Mouse (Mus musculus) liver, embryonic 14.5 days (tissue): ENCODE measurements around the gene Rab3gap1. TPM values are rescaled to one million over a fixed set of nuclear protein-coding genes. Genes with fewer than 3 reads are reported as not detected.

Experiments
- ATAC-seq: fragments of 200-750 bp; cut with Nextera tagmentation; 2 replicates; pipeline ENCODE4 v1.8.0; 2017; ENCODE audit warnings: moderate number of reproducible peaks, mild to moderate bottlenecking, moderate library complexity; ENCODE audit not compliant: insufficient read depth
- DNase-seq, 3 experiments: peaks; one replicate each; pipeline ENCODE4 v3.0.0-alpha.2; 2012 to 2013; ENCODE audit warnings: low read depth in 3 of 3, low spot score in 3 of 3
- H3K27ac ChIP-seq: fragments of 300-500 bp; sonication (generic); 2 replicates; pipeline ENCODE4 v1.5.1; 2014; ENCODE audit warnings: moderate library complexity, mild to moderate bottlenecking, control low read depth, inconsistent platforms
- H3K27me3 ChIP-seq: fragments of 300-500 bp; sonication (generic); 2 replicates; pipeline ENCODE4 v1.6.1; 2014; ENCODE audit warnings: mild to moderate bottlenecking, low read length, moderate library complexity; ENCODE audit not compliant: control insufficient read depth, insufficient read depth
- H3K36me3 ChIP-seq: fragments of 300-500 bp; sonication (generic); replicated peaks from 2 replicates; pipeline ENCODE4 v1.6.1; 2014; ENCODE audit warnings: low read depth; ENCODE audit not compliant: control insufficient read depth, insufficient read depth
- H3K4me1 ChIP-seq, 2 experiments: fragments of 200-500 bp in 1 of 2; fragments of 300-500 bp in 1 of 2; sonication (generic) in 1 of 2; replicated peaks; 2 replicates each; pipeline ENCODE4 v1.6.1; 2012 to 2014; ENCODE audit warnings: antibody characterized with exemption in 1 of 2, inconsistent platforms in 1 of 2, low read length in 1 of 2; ENCODE audit not compliant: control insufficient read depth in 2 of 2, insufficient read depth in 2 of 2
- H3K4me2 ChIP-seq: fragments of 300-500 bp; sonication (generic); 2 replicates; pipeline ENCODE4 v1.6.1; 2014; ENCODE audit warnings: low read depth, mild to moderate bottlenecking, control low read depth, moderate library complexity
- H3K4me3 ChIP-seq, 2 experiments: fragments of 200-500 bp in 1 of 2; fragments of 300-500 bp in 1 of 2; sonication (generic) in 1 of 2; 2 replicates each; pipeline ENCODE4 v1.5.1; 2012 to 2014; ENCODE audit warnings: low read depth in 2 of 2, low read length in 2 of 2, mild to moderate bottlenecking in 2 of 2, control low read depth in 1 of 2, inconsistent platforms in 1 of 2, moderate library complexity in 1 of 2; ENCODE audit not compliant: insufficient read depth in 1 of 2
- H3K9ac ChIP-seq: fragments of 300-500 bp; sonication (generic); replicated peaks from 2 replicates; pipeline ENCODE4 v1.6.1; 2014; ENCODE audit warnings: mild to moderate bottlenecking, control low read depth, moderate library complexity
- H3K9me3 ChIP-seq: fragments of 300-500 bp; sonication (generic); 2 replicates; pipeline ENCODE4 v1.6.1; 2016; ENCODE audit warnings: low read length, mixed read lengths; ENCODE audit not compliant: control insufficient read depth
- CTCF ChIP-seq: IDR thresholded peaks from 2 replicates; pipeline ENCODE4 v1.5.1; 2016; ENCODE audit warnings: antibody characterized with exemption, low read depth, control low read depth
- EP300 ChIP-seq: IDR thresholded peaks from 2 replicates; pipeline ENCODE4 v1.6.1; 2016; ENCODE audit warnings: antibody characterized with exemption, low read depth
- WGBS: fragments of 180-500 bp; shearing (Covaris S2); extraction: QIAGEN DNeasy Blood & Tissue Kit; methylation state at CpG from one replicate; pipeline ENCODE4 v1.1.7; 2014; ENCODE audit not compliant: insufficient replicate concordance; 5-methylcytosine and 5-hydroxymethylcytosine counted together
- polyA plus RNA-seq, 2 experiments: library from polyadenylated mRNA; depleted of rRNA in 1 of 2; stranded (reverse) in 1 of 2; unstranded in 1 of 2; fragments of >200 nt; fragmentation: Nextera tagmentation in 1 of 2; extraction: Ambion mirVana in 1 of 2; gene quantifications; 2 replicates each; pipeline versions ENCODE4 v1.2.1 to v1.2.3; 2012 to 2014

The Rab3gap1 gene
- polyA plus RNA-seq, 2 experiments = 5.1 to 8.2 TPM

DNA sequence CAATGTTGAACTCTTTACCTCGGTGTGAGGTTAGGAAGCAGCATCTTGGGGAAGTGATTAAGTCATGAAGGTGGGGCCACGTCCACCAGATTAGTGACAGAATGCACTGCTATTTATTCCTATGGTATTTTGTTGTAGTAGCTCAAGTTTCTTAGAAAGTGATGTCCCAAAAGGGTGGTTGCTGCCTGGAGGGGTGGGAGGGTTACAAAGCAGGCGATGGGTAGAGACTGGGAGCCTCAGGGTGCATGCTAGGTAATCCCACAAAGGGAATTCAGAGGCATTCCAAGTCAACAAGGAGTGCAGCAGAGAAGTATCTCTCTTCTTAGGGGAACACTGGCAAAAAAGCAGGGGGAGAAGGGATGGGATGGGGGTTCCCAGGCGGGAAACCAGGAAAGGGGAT, 120.8 kb downstream of the Rab3gap1 start:
- H3K4me1 ChIP-seq = no peaks in the 10 kb centered on the region
- DNase-seq = no peak
- no peak for TF ChIP-seq CTCF
- TF ChIP-seq EP300 = no peak
- H3K4me3 ChIP-seq = no peak overlapping the region
- no peak overlapping the region for H3K9ac ChIP-seq
- no peaks in the 10 kb centered on the region for H3K36me3 ChIP-seq
- no peak overlapping the region for H3K27ac ChIP-seq
- WGBS = 64% methylated on average over 4 of the region's 4 CpGs
- no peak overlapping the region for H3K4me2 ChIP-seq
- no peaks in the 10 kb centered on the region for H3K9me3 ChIP-seq
- no peak for ATAC-seq
- no peaks in the 10 kb centered on the region for H3K27me3 ChIP-seq

DNA sequence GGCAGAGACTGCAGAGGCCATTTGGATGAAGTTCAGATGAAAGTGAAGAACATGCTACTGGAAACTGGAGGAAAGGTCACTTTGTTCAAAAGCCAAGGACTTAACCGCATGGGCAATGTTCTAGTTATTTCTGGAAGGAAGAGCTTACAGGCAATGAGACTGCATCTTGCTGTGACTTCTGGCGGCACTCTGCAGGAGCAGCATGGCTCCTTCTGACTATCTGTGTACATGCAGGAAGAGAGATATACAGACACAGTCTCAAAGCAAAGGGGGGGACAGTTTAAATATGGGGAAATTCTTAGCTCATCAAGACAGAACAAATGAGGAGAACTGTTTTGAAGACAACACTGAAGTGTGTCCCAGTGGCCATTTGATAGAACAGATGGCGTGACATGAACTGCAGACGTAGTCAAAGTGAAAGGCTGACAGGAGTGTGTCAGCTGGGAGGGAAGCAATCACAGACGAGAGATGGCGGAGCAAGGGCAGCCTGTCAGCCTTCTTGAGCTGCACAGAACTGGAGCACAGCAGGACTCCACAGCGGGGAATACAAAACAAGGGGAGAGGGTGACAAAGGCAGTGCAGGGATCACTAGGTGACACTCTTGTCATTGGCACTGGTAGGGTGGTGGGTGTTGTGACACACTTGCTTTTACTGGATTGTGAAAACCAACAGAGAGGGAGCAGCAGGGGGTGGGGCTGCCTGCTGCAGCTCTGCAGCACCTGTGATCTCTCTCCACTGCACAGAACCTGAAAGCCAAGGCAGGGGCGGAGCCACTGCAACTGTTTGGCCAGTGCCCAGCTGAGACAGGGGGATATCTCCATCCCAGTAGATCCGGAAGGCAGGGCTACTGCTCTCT, 121.5 kb downstream of the Rab3gap1 start:
- Histone ChIP-seq H3K4me3 (no peak overlapping the region), H3K4me1 (no peaks in the 10 kb centered on the region), H3K9ac (no peak overlapping the region), H3K4me2 (no peak overlapping the region), H3K9me3 (no peaks in the 10 kb centered on the region), H3K27me3 (no peaks in the 10 kb centered on the region), H3K36me3 (no peaks in the 10 kb centered on the region), H3K27ac (no peak overlapping the region)
- TF ChIP-seq EP300 (no peak), CTCF (peak; percentile 36; the same call in 1 of the 2 replicates)
- 68% methylated on average over 9 of the region's 9 CpGs for WGBS
- ATAC-seq = no peak
- no peak for DNase-seq

Other genes starting within 250 kb of the Rab3gap1 start
- gene Tmem163, start 189.2 kb upstream of the Rab3gap1 start, polyA plus RNA-seq (2012; rRNA removed) = 0.09 and 0.13 TPM in 2 replicates
- gene Tmem163, start 189.2 kb upstream of the Rab3gap1 start, polyA plus RNA-seq (2014; fragmentation: Nextera tagmentation; extraction: Ambion mirVana) = 0.27 and 0.51 TPM in 2 replicates
- gene Acmsd, start 139.4 kb upstream of the Rab3gap1 start, polyA plus RNA-seq (2012; rRNA removed) = 2.7 and 4.5 TPM in 2 replicates
- 7.1 and 7.9 TPM in 2 replicates for gene Acmsd, start 139.4 kb upstream of the Rab3gap1 start, polyA plus RNA-seq (2014; fragmentation: Nextera tagmentation; extraction: Ambion mirVana)
- gene Ccnt2, start 94.6 kb upstream of the Rab3gap1 start, polyA plus RNA-seq (2012; rRNA removed) = 13.8 and 16.1 TPM in 2 replicates
- 19.6 and 20.6 TPM in 2 replicates for gene Ccnt2, start 94.6 kb upstream of the Rab3gap1 start, polyA plus RNA-seq (2014; fragmentation: Nextera tagmentation; extraction: Ambion mirVana)
- 0.02 TPM in 1 of 2 replicates, not detected in the other for gene Map3k19, start 13.7 kb upstream of the Rab3gap1 start, polyA plus RNA-seq (2012; rRNA removed)
- not detected in 2 replicates for gene Map3k19, start 13.7 kb upstream of the Rab3gap1 start, polyA plus RNA-seq (2014; fragmentation: Nextera tagmentation; extraction: Ambion mirVana)
- 2.8 and 3.9 TPM in 2 replicates for gene Zranb3, start 234.3 kb downstream of the Rab3gap1 start, polyA plus RNA-seq (2012; rRNA removed)
- 4.1 and 4.4 TPM in 2 replicates for gene Zranb3, start 234.3 kb downstream of the Rab3gap1 start, polyA plus RNA-seq (2014; fragmentation: Nextera tagmentation; extraction: Ambion mirVana)
- 19.7 and 20.3 TPM in 2 replicates for gene R3hdm1, start 234.5 kb downstream of the Rab3gap1 start, polyA plus RNA-seq (2012; rRNA removed)
- 32.6 and 32.8 TPM in 2 replicates for gene R3hdm1, start 234.5 kb downstream of the Rab3gap1 start, polyA plus RNA-seq (2014; fragmentation: Nextera tagmentation; extraction: Ambion mirVana)